Mouse (Mus musculus) CH12.LX (cell line): ENCODE data around the gene Entpd3.

Experiments used
- CTCF ChIP-seq, 2 experiments: IDR thresholded peaks in 1 of 2; conservative IDR thresholded peaks in 1 of 2; 2 replicates each; pipeline ENCODE4 v1.5.1; 2011 to 2012; ENCODE audit warnings: low read depth in 2 of 2, low read length in 2 of 2, improper control_type of control experiment in 1 of 2, inconsistent platforms in 1 of 2, mild to moderate bottlenecking in 1 of 2, moderate library complexity in 1 of 2
- EP300 ChIP-seq: IDR thresholded peaks from 2 replicates; pipeline ENCODE4 v1.6.1; 2011; ENCODE audit warnings: low read length, improper control_type of control experiment
- MAX ChIP-seq: IDR thresholded peaks from 2 replicates; pipeline ENCODE4 v1.6.1; 2011; ENCODE audit warnings: low read length, improper control_type of control experiment
- MYC ChIP-seq: IDR thresholded peaks from 2 replicates; pipeline ENCODE4 v1.6.1; 2011; ENCODE audit warnings: low read depth, mild to moderate bottlenecking, improper control_type of control experiment, low read length
- NRF1 ChIP-seq: IDR thresholded peaks from 2 replicates; pipeline ENCODE4 v1.6.1; 2014; ENCODE audit warnings: low read depth, mild to moderate bottlenecking, inconsistent platforms, low read length, improper control_type of control experiment, moderate library complexity
- POLR2A ChIP-seq: IDR thresholded peaks from 2 replicates; pipeline ENCODE4 v1.6.1; 2011; ENCODE audit warnings: low read depth, mild to moderate bottlenecking, improper control_type of control experiment, low read length
- POLR2AphosphoS2 ChIP-seq: IDR thresholded peaks from 2 replicates; pipeline ENCODE4 v1.6.1; 2011; ENCODE audit warnings: low read depth, low read length, improper control_type of control experiment
- SIN3A ChIP-seq: IDR thresholded peaks from 2 replicates; pipeline ENCODE4 v1.6.1; 2012; ENCODE audit warnings: low read length, improper control_type of control experiment, inconsistent platforms
- SMC3 ChIP-seq: IDR thresholded peaks from 2 replicates; pipeline ENCODE4 v1.6.1; 2011; ENCODE audit warnings: low read depth, low read length, improper control_type of control experiment
- USF1 ChIP-seq: IDR thresholded peaks from 2 replicates; pipeline ENCODE4 v1.6.1; 2014; ENCODE audit warnings: low read depth, mild to moderate bottlenecking, inconsistent platforms, low read length, improper control_type of control experiment
- ZKSCAN1 ChIP-seq: IDR thresholded peaks from 2 replicates; pipeline ENCODE4 v1.6.1; 2012; ENCODE audit warnings: low read depth, inconsistent platforms, low read length, improper control_type of control experiment, borderline replicate concordance

- no peak for TF ChIP-seq CTCF (conservative IDR thresholded peaks at IDR 0.05 in 1 of 2, IDR thresholded peaks at IDR 0.05 in 1 of 2; ENCODE audit: low read depth in 2 of 2, low read length in 2 of 2)
- no peak for TF ChIP-seq EP300
- no peak for TF ChIP-seq POLR2A
- TF ChIP-seq ZKSCAN1, result no peak
- no peak for TF ChIP-seq MAX
- no peak for TF ChIP-seq USF1
- no peak for TF ChIP-seq POLR2AphosphoS2
- no peak for TF ChIP-seq SMC3
- no peak for TF ChIP-seq MYC
- no peak for TF ChIP-seq NRF1
- no peak for TF ChIP-seq SIN3A
Measured at GRCm38 (mm10) chr9:120593383-120594101, 53.9 kb downstream of the Entpd3 start.
